Mouse (Mus musculus) left cerebral cortex, postnatal 4 days (tissue): Measurements from ENCODE around the gene Cnmd. TPM values are rescaled to one million over a fixed set of nuclear protein-coding genes. Genes with fewer than 3 reads are reported as not detected.

Source experiments
- total RNA-seq, 2 experiments: library from RNA; stranded (reverse); gene quantifications; 2 replicates each; pipeline ENCODE4 v1.2.3; 2021

Gene Cnmd
- total RNA-seq, 2 experiments from 2014 or later: 0.64 to 1.6 TPM

Other genes starting within 250 kb of the Cnmd start
- 10 to 100 TPM; 37.5 to 40.7 TPM for gene Kbtbd7, start 235.7 kb downstream of the Cnmd start, total RNA-seq
- gene Kbtbd6, start 210.3 kb downstream of the Cnmd start, total RNA-seq: 1 to 10 TPM; 1.3 to 2.7 TPM
- gene Elf1, start 181.0 kb downstream of the Cnmd start, total RNA-seq: 1 to 10 TPM; 5.4 to 6.1 TPM
- gene Wbp4, start 180.7 kb downstream of the Cnmd start, total RNA-seq: 10 to 100 TPM; 46.0 to 47.6 TPM
- gene Sugt1, start 74.5 kb downstream of the Cnmd start, total RNA-seq: 10 to 100 TPM; 74.3 to 83.4 TPM
- gene Pcdh8, start 109.1 kb upstream of the Cnmd start, total RNA-seq: 10 to 100 TPM; 77.9 to 83.4 TPM